Mouse (Mus musculus) liver, adult 2 months (tissue): ENCODE measurements around the gene Exosc9.

ENCODE experiments used
- CTCF ChIP-seq: fragments of 200-500 bp; IDR thresholded peaks from 2 replicates; pipeline ENCODE4 v1.5.1; 2011; ENCODE audit warnings: low read depth, low read length, control low read depth
- POLR2A ChIP-seq: fragments of 200-500 bp; IDR thresholded peaks from 2 replicates; pipeline ENCODE4 v1.6.1; 2011; ENCODE audit warnings: low read length, control low read depth; ENCODE audit not compliant: insufficient read depth; ENCODE audit errors: extremely low read depth

DNA sequence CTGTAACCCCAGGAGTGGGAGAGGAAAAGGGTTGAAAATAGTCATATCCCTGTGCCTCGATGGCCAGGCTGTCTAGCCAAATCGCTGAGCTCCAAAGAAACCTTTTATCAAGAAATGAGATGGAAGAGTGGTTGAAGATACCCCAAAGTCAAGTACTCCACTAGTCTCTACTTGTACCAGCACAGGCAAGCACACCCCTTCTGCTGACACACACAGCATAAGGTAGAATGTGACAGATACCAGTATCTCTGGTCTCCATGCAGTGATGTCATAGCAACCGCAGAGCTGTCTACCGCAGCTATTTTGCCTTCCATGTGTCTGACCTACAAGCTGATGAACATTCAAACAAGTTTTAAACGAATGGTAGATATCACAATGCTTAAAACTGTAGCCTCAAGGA is 17.4 kb downstream of the Exosc9 start:
- TF ChIP-seq CTCF = no peak
- no peak for TF ChIP-seq POLR2A
